Mouse (Mus musculus): ENCODE data around the gene Itpk1.
A peak's percentile ranks its signal among the peaks of the same experiment; 100 is the strongest.

Itpk1 gene

DNA sequence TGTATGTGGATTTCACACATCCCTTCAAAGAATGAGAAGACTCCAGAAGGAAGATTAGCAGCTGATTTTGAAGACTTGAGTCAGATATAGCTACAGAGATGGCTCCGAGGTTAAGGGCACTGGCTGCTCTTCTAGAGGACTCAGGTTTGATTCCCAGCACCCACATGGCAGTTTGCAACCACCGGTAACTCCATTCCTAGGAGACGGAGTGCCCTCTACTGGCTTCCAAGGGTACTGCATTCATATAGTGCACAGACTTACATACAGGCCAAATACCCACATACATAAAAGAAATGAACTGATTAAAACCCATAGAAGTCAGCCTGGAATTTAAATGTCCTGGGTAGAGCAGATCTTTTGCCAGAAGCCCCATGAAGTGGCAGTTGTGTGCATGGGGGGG lies 106.2 kb downstream of the Itpk1 start:
- DNase-seq (ENCODE audit: low read depth in 1 of 2, low spot score in 2 of 2): no peak

GRCm38 (mm10) chr12:102597466-102597865 lies 107.3 kb downstream of the Itpk1 start:
- DNase-seq (ENCODE audit: low read depth in 1 of 2, low spot score in 2 of 2): no peak

GRCm38 (mm10) chr12:102596410-102596809 lies 108.3 kb downstream of the Itpk1 start:
- DNase-seq (ENCODE audit: low read depth in 1 of 2, low spot score in 2 of 2): no peak

DNA sequence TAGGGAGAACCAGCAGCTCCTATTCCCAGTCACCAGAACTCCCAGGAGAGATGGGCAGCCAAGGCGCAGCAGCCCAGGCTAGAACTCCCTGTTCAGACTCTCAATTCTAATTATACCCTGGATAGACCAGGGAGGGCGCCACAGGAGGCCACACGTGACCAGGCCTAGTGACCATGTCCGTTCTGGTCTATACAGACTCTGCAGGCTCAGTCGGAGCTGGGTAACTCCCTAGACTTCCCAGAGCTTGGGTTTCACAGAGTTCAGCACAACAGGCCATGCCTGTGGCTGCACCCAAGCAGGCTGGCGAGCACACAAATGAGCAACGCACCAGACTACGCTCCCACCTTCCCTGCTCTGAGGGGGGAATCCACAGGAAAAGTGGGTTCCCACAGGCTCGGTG lies 110.1 kb downstream of the Itpk1 start:
- no peak for DNase-seq (ENCODE audit: low read depth in 1 of 2, low spot score in 2 of 2)

- no peak for DNase-seq (ENCODE audit: low read depth in 1 of 2, low spot score in 2 of 2)
Observed at GRCm38 (mm10) chr12:102593699-102594098, 111.0 kb downstream of the Itpk1 start.

DNA sequence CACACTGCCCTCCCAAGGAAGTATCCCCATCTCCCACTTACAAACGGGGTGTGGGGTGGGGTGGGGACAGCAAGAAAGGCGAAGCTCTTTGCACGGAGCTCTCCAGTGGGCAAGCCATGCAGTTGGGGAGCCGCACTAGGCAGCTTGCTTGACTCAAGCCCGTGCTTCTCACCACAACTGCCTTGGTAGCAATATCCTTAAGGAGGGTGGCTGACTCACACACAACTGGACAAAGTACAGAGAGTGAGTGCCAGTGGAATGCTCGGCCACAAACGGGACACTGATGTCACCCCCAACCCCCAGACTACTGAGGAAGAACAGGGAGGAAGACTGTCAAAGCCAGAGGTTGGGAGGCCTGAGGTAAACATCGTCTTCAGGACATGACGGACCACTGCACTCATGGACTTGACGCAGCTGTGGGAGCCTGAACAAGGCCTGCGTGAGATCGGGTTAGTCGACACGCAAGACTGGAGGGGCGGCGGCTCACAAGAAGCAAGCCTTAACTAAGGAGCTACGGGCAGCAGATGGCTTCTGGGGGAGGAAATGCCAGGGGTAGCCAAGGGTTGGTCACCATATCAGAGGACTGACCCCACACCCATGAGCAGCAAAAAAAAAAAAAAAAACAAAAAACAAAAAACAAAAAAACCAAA lies 113.9 kb downstream of the Itpk1 start:
- DNase-seq (ENCODE audit: low read depth in 1 of 2, low spot score in 2 of 2): no peak

DNA sequence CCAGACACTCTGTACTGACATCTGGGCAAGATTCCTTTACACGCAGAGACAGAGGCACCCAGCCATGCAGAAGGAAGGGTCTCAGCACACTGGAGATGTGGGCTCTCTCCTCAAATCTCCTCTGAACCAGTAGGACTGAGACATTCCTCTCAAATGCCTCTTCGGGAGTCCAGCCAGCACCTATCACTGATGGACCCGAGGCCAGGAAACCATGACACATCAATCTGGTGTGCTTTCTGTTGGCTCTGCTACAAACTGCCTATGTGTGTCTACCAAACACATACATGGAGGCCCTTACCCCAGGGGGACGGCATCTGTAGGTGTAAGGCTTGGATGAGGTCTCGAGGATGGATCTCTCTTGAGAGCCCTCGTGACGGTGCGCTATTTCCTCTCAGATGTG lies 117.6 kb downstream of the Itpk1 start:
- DNase-seq (ENCODE audit: low read depth in 1 of 2, low spot score in 2 of 2): no peak

DNA sequence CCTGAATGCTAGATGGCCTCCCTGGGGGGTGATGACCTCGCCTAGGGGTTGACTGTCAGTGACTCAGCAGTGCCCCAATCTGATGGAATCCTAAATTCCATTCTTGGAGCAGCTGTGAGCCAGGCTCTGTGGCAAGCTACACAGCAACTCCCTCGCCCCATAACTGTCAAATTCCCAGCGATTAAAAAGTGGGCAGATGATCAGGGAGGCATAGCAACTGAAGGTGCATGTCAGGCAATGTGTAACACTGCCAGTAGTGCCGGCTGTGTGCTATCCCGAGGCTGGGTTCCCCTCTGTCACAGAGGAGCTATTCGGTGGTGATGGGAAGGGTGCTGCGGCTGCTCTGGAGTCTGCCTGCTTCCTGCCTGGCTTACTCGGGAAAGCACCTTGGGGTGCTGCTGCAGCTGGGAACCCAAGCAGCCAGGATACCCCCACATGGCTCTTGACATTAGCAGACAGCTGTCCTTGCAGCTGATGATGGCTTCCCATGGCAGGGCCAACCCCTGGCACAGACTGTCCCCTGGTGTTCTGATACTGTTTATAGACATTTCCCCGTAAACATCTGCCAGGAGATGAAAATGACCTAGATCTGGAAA lies 118.3 kb downstream of the Itpk1 start:
- no peak for DNase-seq (ENCODE audit: low read depth in 1 of 2, low spot score in 2 of 2)

DNA sequence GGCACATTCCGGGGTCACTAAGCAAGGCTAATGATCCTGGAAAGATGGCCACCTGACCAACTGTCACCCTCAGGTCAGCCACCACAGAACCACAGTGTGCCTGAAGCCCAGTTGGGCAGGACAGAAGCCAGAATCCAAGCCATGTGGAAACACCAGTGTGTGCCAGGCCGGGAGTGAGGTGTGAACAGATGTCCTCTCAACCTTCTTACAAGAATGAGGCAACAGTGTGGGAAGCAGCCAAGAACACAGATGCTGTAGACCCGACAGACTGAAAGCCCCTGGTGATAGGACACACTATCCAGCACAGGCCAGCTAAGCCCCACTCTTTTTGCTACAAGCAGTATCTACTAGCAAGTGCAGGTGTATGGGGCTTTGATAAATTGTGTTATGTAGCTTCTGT lies 119.3 kb downstream of the Itpk1 start:
- DNase-seq (ENCODE audit: low read depth in 1 of 2, low spot score in 2 of 2): no peak

DNA sequence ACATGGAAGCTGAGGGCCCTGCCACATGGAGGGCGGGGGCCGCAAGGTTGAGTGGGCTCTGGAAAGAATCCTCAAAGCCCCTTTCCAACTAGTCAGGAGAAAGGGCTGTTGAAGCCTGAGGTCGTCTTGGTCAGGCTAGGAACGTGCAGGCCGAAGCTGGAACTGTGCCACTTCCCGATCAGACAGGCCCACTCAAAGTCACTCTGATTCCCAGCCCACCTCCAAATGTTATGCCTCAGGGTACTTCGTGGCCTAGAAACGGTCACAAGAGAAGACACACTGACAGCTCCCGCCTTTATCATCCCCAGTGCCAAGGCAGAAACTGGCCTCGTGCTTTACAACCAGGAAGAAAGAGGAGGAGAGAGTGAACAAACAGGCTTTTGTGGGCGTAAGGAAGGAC lies 122.3 kb downstream of the Itpk1 start:
- no peak for DNase-seq (ENCODE audit: low read depth in 1 of 2, low spot score in 2 of 2)

- DNase-seq (ENCODE audit: low read depth in 1 of 2, low spot score in 2 of 2): no peak
Observed at GRCm38 (mm10) chr12:102581579-102582196, 123.0 kb downstream of the Itpk1 start.

GRCm38 (mm10) chr12:102579041-102579440 lies 125.7 kb downstream of the Itpk1 start:
- DNase-seq (ENCODE audit: low read depth in 1 of 2, low spot score in 2 of 2): peak; percentile 21 to 30

DNA sequence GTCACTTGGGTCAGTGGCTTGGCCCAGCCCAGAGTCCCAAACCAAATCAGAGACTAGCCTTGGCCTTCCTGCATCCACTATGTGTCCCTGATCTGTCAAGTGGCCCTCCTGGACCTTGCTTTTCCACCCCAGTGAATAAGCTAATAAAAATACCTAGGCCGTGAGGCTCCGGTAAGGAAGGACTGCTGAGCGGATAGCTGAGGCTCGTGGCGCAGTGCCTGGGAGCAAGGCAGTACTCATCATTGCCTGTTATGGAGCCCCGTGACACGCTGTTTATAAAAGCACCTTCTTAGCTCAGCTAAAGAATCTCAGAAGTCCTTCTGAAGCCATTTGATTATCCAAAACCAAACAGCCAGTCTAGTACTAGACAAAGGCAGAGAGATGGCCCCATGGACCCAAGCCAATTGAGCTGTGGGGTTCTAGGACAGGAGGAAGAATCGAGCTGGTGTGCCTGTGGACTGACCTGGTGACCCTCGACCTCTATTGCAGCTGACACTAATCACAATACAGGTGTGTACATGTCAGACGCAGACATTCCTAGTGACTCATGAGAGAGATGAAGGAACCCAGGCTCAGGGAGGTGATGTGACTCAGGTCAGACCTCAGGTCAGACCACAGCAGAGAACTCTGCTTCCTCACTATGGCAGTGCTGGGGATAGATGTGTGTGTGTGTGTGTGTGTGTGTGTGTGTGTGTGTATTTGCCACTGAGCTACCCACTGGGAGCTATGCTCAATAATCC lies 127.9 kb downstream of the Itpk1 start:
- no peak for DNase-seq (ENCODE audit: low read depth in 1 of 2, low spot score in 2 of 2)

DNA sequence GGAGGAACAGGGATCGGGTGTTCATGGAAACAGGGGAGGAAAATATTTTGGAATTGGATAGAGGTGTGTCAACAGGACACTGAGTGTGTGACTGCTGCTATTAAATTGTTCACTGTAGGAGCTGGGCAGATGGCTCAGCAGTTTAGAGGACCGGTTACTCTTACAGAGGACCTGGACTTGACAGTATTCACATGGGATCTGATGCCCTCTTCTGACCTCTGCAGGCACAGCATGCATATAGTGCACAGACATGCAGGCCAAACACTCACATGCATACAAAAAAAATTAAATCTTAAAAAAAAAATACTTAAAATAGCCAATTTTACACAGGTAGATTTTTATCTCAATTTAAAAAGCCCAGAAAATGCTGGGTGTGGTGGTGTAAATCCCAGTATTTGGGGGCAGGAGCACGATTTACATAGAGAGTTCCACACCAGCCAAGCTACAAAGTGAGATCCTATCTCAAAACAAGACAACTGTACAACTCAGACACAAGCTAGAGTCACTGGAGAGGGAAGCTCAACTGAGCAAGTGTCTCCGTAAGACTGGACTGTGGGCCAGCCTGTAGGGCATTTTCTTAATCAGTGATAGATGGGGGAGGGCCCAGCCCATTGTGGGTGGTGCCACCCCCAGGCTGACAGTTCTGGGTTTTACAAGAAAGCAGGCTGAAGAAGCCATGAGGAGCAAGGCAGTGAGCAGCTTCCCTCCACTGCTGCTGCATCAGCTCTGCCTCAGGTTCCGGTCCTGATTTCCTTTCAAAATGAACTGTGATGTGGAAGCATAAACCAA lies 129.0 kb downstream of the Itpk1 start:
- no peak for DNase-seq (ENCODE audit: low read depth in 1 of 2, low spot score in 2 of 2)

GRCm38 (mm10) chr12:102573036-102573435 lies 131.7 kb downstream of the Itpk1 start:
- DNase-seq (ENCODE audit: low read depth in 1 of 2, low spot score in 2 of 2): no peak

GRCm38 (mm10) chr12:102571666-102572065 lies 133.1 kb downstream of the Itpk1 start:
- DNase-seq (ENCODE audit: low read depth in 1 of 2, low spot score in 2 of 2): no peak

- no peak for DNase-seq (ENCODE audit: low read depth in 1 of 2, low spot score in 2 of 2)
Observed at GRCm38 (mm10) chr12:102570734-102571133, 134.0 kb downstream of the Itpk1 start.

GRCm38 (mm10) chr12:102570111-102570510 lies 134.6 kb downstream of the Itpk1 start:
- DNase-seq (ENCODE audit: low read depth in 1 of 2, low spot score in 2 of 2): no peak

GRCm38 (mm10) chr12:102568219-102568618 lies 136.5 kb downstream of the Itpk1 start:
- no peak for DNase-seq (ENCODE audit: low read depth in 1 of 2, low spot score in 2 of 2)

DNA sequence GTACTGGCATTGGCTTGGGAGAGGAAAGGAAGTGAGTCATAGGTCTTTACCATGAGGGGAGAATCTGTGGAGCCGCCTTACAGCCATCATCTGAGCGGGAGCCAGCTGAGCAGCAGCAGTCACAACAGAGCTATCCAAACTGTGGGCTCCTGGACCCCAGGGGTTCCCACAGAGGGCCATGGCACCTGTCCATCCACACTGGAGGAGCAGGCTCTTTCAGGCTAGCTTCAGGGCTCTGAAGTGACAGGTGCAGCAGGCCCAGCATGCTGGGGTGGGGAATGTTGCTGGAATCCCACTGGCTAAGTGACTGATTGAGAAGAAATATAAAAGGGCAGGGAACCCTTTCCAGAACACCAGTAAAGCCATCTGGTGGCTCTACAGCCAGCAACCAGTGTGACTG lies 137.8 kb downstream of the Itpk1 start:
- DNase-seq (ENCODE audit: low read depth in 1 of 2, low spot score in 2 of 2): no peak

GRCm38 (mm10) chr12:102565086-102565485 lies 139.6 kb downstream of the Itpk1 start:
- DNase-seq (ENCODE audit: low read depth in 1 of 2, low spot score in 2 of 2): no peak
